ENCODE assay signal across 17 mouse cellular contexts in the genomic region with DNA sequence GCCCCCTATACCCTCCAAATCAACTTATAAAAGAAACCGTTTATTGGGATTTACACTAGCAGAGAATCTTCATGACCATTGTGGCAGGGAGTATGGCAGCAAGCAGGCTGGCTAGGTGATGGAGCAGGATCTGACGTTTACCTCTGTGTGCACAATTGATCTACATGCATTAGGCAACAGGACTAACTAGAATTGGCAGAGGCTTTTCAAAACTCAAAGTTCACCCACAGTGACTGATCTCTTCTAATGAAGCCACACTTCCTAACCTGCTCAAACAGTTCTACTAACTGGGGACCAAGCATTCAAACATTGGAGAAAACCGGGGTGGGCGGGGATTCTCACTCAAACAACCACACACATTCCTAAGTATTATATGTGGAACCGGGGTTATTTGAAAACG.
"Had no signal": no experiment of that assay in that cellular context is flagged by ENCODE, and none has a peak within 500 bp of the region (broad histone marks: within the 10 kb centered on the region; RNA-seq: fewer than 3 reads in every experiment).

No protein-coding gene starts in this region.

- H3K4me1 ChIP-seq: lung, embryonic 15.5 days; megakaryocyte, embryonic 14.5 days; midbrain, embryonic 13.5 days; midbrain, embryonic 15.5 days; neural tube, embryonic 12.5 days; stomach, embryonic 15.5 days had no signal

- H3K4me3 ChIP-seq: lung, embryonic 15.5 days; megakaryocyte, embryonic 14.5 days; midbrain, embryonic 13.5 days; midbrain, embryonic 15.5 days; neural tube, embryonic 12.5 days; stomach, embryonic 15.5 days had no signal

- H3K4me2 ChIP-seq: lung, embryonic 15.5 days; midbrain, embryonic 11.5 days; midbrain, embryonic 13.5 days; midbrain, embryonic 15.5 days; neural tube, embryonic 12.5 days; stomach, embryonic 15.5 days had no signal

- H3K27me3 ChIP-seq: lung, embryonic 15.5 days; megakaryocyte, embryonic 14.5 days; midbrain, embryonic 13.5 days; midbrain, embryonic 15.5 days; neural tube, embryonic 12.5 days; stomach, embryonic 15.5 days had no signal

- H3K36me3 ChIP-seq: lung, embryonic 15.5 days; midbrain, embryonic 13.5 days; midbrain, embryonic 15.5 days; neural tube, embryonic 12.5 days; stomach, embryonic 15.5 days had no signal

- H3K9ac ChIP-seq: lung, embryonic 15.5 days; midbrain, embryonic 13.5 days; midbrain, embryonic 15.5 days; neural tube, embryonic 12.5 days; stomach, embryonic 15.5 days had no signal

- ATAC-seq: lung, postnatal 0 days; midbrain, embryonic 13.5 days; midbrain, embryonic 15.5 days had no signal

- H3K9me3 ChIP-seq: lung, embryonic 15.5 days; megakaryocyte, embryonic 14.5 days; midbrain, embryonic 13.5 days; midbrain, embryonic 15.5 days; neural tube, embryonic 12.5 days; stomach, embryonic 15.5 days had no signal

- H3K27ac ChIP-seq: lung, embryonic 15.5 days; macrophage; midbrain, embryonic 13.5 days; midbrain, embryonic 15.5 days; neural tube, embryonic 12.5 days; stomach, embryonic 15.5 days; stomach, postnatal 0 days had no signal

- DNase-seq: lung, adult 2 months; lung, postnatal 14 days; lung, postnatal 36 days; right cerebral cortex, postnatal 14 days; thymus, adult 2 months; thymus, postnatal 25 days; thymus, postnatal 4 days had no signal
